Mouse (Mus musculus) embryonic facial prominence, embryonic 15.5 days (tissue): ENCODE measurements at regions not wholly inside any gene's neighbourhood (a gene's known extent, or its start where the extent isn't known, plus 50 kb on each side); places are given as distances from the start of the nearest gene placed in this dataset.
A peak's percentile ranks its signal among the peaks of the same experiment; 100 is the strongest.

ENCODE experiments used
- ATAC-seq: fragments of 200-750 bp; cut with Nextera tagmentation; 2 replicates; pipeline ENCODE4 v1.8.0; 2017; ENCODE audit warnings: low read depth, moderate TSS enrichment; ENCODE audit not compliant: insufficient number of reproducible peaks, low FRiP score, low TSS enrichment
- H3K27ac ChIP-seq: fragments of 300-500 bp; sonication (generic); replicated peaks from 2 replicates; pipeline ENCODE4 v1.5.1; 2015; ENCODE audit warnings: mild to moderate bottlenecking, inconsistent platforms
- H3K27me3 ChIP-seq: fragments of 300-500 bp; sonication (generic); 2 replicates; pipeline ENCODE4 v1.6.1; 2015; ENCODE audit warnings: inconsistent platforms
- H3K36me3 ChIP-seq: fragments of 300-500 bp; sonication (generic); 2 replicates; pipeline ENCODE4 v1.6.1; 2015; ENCODE audit warnings: mild to moderate bottlenecking, inconsistent platforms
- H3K4me1 ChIP-seq: fragments of 300-500 bp; sonication (generic); 2 replicates; pipeline ENCODE4 v1.6.1; 2015; ENCODE audit warnings: inconsistent platforms
- H3K4me2 ChIP-seq: fragments of 300-500 bp; sonication (generic); replicated peaks from 2 replicates; pipeline ENCODE4 v1.6.1; 2015; ENCODE audit warnings: mild to moderate bottlenecking, inconsistent platforms
- H3K4me3 ChIP-seq: fragments of 300-500 bp; sonication (generic); replicated peaks from 2 replicates; pipeline ENCODE4 v1.5.1; 2015; ENCODE audit warnings: mild to moderate bottlenecking, inconsistent platforms
- H3K9ac ChIP-seq: fragments of 300-500 bp; sonication (generic); 2 replicates; pipeline ENCODE4 v1.6.1; 2015; ENCODE audit warnings: inconsistent platforms
- H3K9me3 ChIP-seq: fragments of 300-500 bp; sonication (generic); replicated peaks from 2 replicates; pipeline ENCODE4 v1.6.1; 2016; ENCODE audit warnings: inconsistent platforms
- WGBS: fragments of 180-500 bp; shearing (Covaris S2); methylation state at CpG from one replicate; pipeline ENCODE4 v1.1.7; 2015; 5-methylcytosine and 5-hydroxymethylcytosine counted together

- Histone ChIP-seq H3K27ac (no peak overlapping the region), H3K36me3 (no peaks in the 10 kb centered on the region), H3K27me3 (no peaks in the 10 kb centered on the region), H3K9ac (no peak overlapping the region), H3K4me1 (no peaks in the 10 kb centered on the region), H3K4me2 (no peak overlapping the region), H3K4me3 (no peak overlapping the region), H3K9me3 (no peaks in the 10 kb centered on the region)
- ATAC-seq = no peak
- WGBS = 94% methylated on average over 2 of the region's 2 CpGs
Observed at GRCm38 (mm10) chr1:56195224-56195623, 442.0 kb downstream of the Hsfy2 start.

GRCm38 (mm10) chr1:56183503-56184198 is 453.6 kb downstream of the Hsfy2 start:
- Histone ChIP-seq H3K27me3 (no peaks in the 10 kb centered on the region), H3K4me2 (no peak overlapping the region), H3K27ac (no peak overlapping the region), H3K4me3 (no peak overlapping the region), H3K9ac (no peak overlapping the region), H3K9me3 (no peaks in the 10 kb centered on the region), H3K4me1 (no peaks in the 10 kb centered on the region), H3K36me3 (no peaks in the 10 kb centered on the region)
- WGBS = 57% methylated on average over 8 of the region's 8 CpGs
- no peak for ATAC-seq

- Histone ChIP-seq H3K4me3 (no peak overlapping the region), H3K27me3 (no peaks in the 10 kb centered on the region), H3K4me1 (no peaks in the 10 kb centered on the region), H3K9ac (no peak overlapping the region), H3K36me3 (no peaks in the 10 kb centered on the region), H3K9me3 (no peaks in the 10 kb centered on the region), H3K4me2 (no peak overlapping the region), H3K27ac (no peak overlapping the region)
- no peak for ATAC-seq
- 71% methylated on average over 10 of the region's 10 CpGs for WGBS
Observed at GRCm38 (mm10) chr1:56179206-56179985, 457.8 kb downstream of the Hsfy2 start.

- H3K27me3 ChIP-seq = no peaks in the 10 kb centered on the region
- H3K9ac ChIP-seq = no peak overlapping the region
- no peak overlapping the region for H3K4me3 ChIP-seq
- no peaks in the 10 kb centered on the region for H3K9me3 ChIP-seq
- 68% methylated on average over 4 of the region's 4 CpGs for WGBS
- no peak overlapping the region for H3K27ac ChIP-seq
- no peaks in the 10 kb centered on the region for H3K36me3 ChIP-seq
- H3K4me2 ChIP-seq = no peak overlapping the region
- no peaks in the 10 kb centered on the region for H3K4me1 ChIP-seq
- ATAC-seq = no peak
Observed at GRCm38 (mm10) chr1:56171157-56171556, 466.1 kb downstream of the Hsfy2 start.

- WGBS = 74% methylated on average over 1 of the region's 1 CpGs
- H3K36me3 ChIP-seq = no peaks in the 10 kb centered on the region
Observed at GRCm38 (mm10) chr1:56168712-56169111, 468.5 kb downstream of the Hsfy2 start.

GRCm38 (mm10) chr1:56168063-56168462 is 469.2 kb downstream of the Hsfy2 start:
- H3K27ac ChIP-seq = no peak overlapping the region
- no peaks in the 10 kb centered on the region for H3K4me1 ChIP-seq
- no peaks in the 10 kb centered on the region for H3K27me3 ChIP-seq
- H3K4me2 ChIP-seq = no peak overlapping the region
- H3K36me3 ChIP-seq = no peaks in the 10 kb centered on the region
- H3K9ac ChIP-seq = no peak overlapping the region
- ATAC-seq = no peak
- H3K9me3 ChIP-seq = no peaks in the 10 kb centered on the region
- WGBS = 86% methylated on average over 4 of the region's 4 CpGs
- H3K4me3 ChIP-seq = no peak overlapping the region

More at GRCm38 (mm10) chr1:56168712-56169111, 468.5 kb downstream of the Hsfy2 start:
- Histone ChIP-seq H3K4me2 (no peak overlapping the region), H3K4me3 (no peak overlapping the region), H3K9ac (no peak overlapping the region), H3K9me3 (no peaks in the 10 kb centered on the region), H3K27me3 (no peaks in the 10 kb centered on the region), H3K27ac (no peak overlapping the region), H3K4me1 (no peaks in the 10 kb centered on the region)
- no peak for ATAC-seq

GRCm38 (mm10) chr1:56165228-56165627 is 472.0 kb downstream of the Hsfy2 start:
- H3K4me2 ChIP-seq = no peak overlapping the region
- 77% methylated on average over 2 of the region's 2 CpGs for WGBS
- no peaks in the 10 kb centered on the region for H3K4me1 ChIP-seq
- H3K4me3 ChIP-seq = no peak overlapping the region
- no peak overlapping the region for H3K27ac ChIP-seq
- no peak for ATAC-seq
- no peaks in the 10 kb centered on the region for H3K36me3 ChIP-seq
- no peak overlapping the region for H3K9ac ChIP-seq
- H3K27me3 ChIP-seq = no peaks in the 10 kb centered on the region
- H3K9me3 ChIP-seq = no peaks in the 10 kb centered on the region

GRCm38 (mm10) chr1:56164366-56164765 is 472.9 kb downstream of the Hsfy2 start:
- Histone ChIP-seq H3K4me3 (no peak overlapping the region), H3K9ac (no peak overlapping the region), H3K27ac (no peak overlapping the region), H3K27me3 (no peaks in the 10 kb centered on the region), H3K4me2 (no peak overlapping the region), H3K4me1 (no peaks in the 10 kb centered on the region), H3K36me3 (no peaks in the 10 kb centered on the region), H3K9me3 (no peaks in the 10 kb centered on the region)
- 74% methylated on average over 2 of the region's 2 CpGs for WGBS
- ATAC-seq = no peak

GRCm38 (mm10) chr1:56130951-56131350 is 506.3 kb downstream of the Hsfy2 start:
- Histone ChIP-seq H3K27ac (no peak overlapping the region), H3K9me3 (no peaks in the 10 kb centered on the region), H3K4me3 (no peak overlapping the region), H3K4me1 (no peaks in the 10 kb centered on the region), H3K4me2 (no peak overlapping the region), H3K9ac (no peak overlapping the region), H3K36me3 (no peaks in the 10 kb centered on the region), H3K27me3 (no peaks in the 10 kb centered on the region)
- no peak for ATAC-seq
- WGBS = 48% methylated on average over 7 of the region's 7 CpGs

- H3K4me3 ChIP-seq = no peak overlapping the region
- WGBS = 35% methylated on average over 4 of the region's 4 CpGs
- H3K27ac ChIP-seq = no peak overlapping the region
- no peak overlapping the region for H3K4me2 ChIP-seq
- no peaks in the 10 kb centered on the region for H3K27me3 ChIP-seq
- H3K36me3 ChIP-seq = no peaks in the 10 kb centered on the region
- H3K9ac ChIP-seq = no peak overlapping the region
- peak; percentile 34; the same call in 1 of the 2 replicates for ATAC-seq
- no peaks in the 10 kb centered on the region for H3K9me3 ChIP-seq
- H3K4me1 ChIP-seq = 0 out of 2 replicates have a peak, but pooled peaks cover 8% of the 10 kb centered on the region
Observed at GRCm38 (mm10) chr1:56089254-56089834, 547.9 kb downstream of the Hsfy2 start.

- Histone ChIP-seq H3K4me1 (0 out of 2 replicates have a peak, but pooled peaks cover 8% of the 10 kb centered on the region), H3K9me3 (no peaks in the 10 kb centered on the region), H3K9ac (no peak overlapping the region), H3K4me3 (no peak overlapping the region), H3K36me3 (no peaks in the 10 kb centered on the region), H3K27ac (no peak overlapping the region), H3K4me2 (no peak overlapping the region), H3K27me3 (no peaks in the 10 kb centered on the region)
- 53% methylated on average over 1 of the region's 1 CpGs for WGBS
- ATAC-seq = no peak
Observed at GRCm38 (mm10) chr1:56088357-56088756, 548.9 kb downstream of the Hsfy2 start.
